Comparison of ENCODE assay signal across 31 mouse cellular contexts in genomic region chr4:124510816-124511215, GRCm38 (mm10).
"Had no signal": no experiment of that assay in that cellular context is flagged by ENCODE, and none has a peak within 500 bp of the region (broad histone marks: within the 10 kb centered on the region; RNA-seq: fewer than 3 reads in every experiment).

No protein-coding gene starts in this region.

- DNase-seq: liver; liver, embryonic 13.5 days; liver, postnatal 0 days; lung, adult 18-20 months; lung, adult 2 months; lung, embryonic 14.5 days; lung, postnatal 10 days; lung, postnatal 14 days; lung, postnatal 36 days; lung, postnatal 4 days had no signal

- H3K4me2 ChIP-seq: limb, embryonic 12.5 days; limb, embryonic 13.5 days; limb, embryonic 15.5 days; liver, embryonic 11.5 days; liver, embryonic 12.5 days; liver, embryonic 13.5 days; liver, embryonic 15.5 days; lung, embryonic 14.5 days; lung, embryonic 15.5 days; midbrain, embryonic 12.5 days; midbrain, embryonic 13.5 days; midbrain, embryonic 15.5 days; neural tube, embryonic 12.5 days; neural tube, embryonic 13.5 days had no signal

- H3K4me1 ChIP-seq: liver, embryonic 12.5 days; liver, embryonic 13.5 days; liver, embryonic 15.5 days; megakaryocyte, embryonic 14.5 days had no signal

- H3K36me3 ChIP-seq: limb, embryonic 10.5 days; limb, embryonic 12.5 days; limb, embryonic 13.5 days; limb, embryonic 15.5 days; liver, embryonic 12.5 days; liver, embryonic 13.5 days; liver, embryonic 15.5 days; lung, embryonic 15.5 days; midbrain, embryonic 10.5 days; midbrain, embryonic 12.5 days; midbrain, embryonic 13.5 days; midbrain, embryonic 15.5 days; neural tube, embryonic 12.5 days; neural tube, embryonic 13.5 days had no signal

- H3K27me3 ChIP-seq: liver, embryonic 13.5 days; liver, embryonic 15.5 days; midbrain, embryonic 15.5 days had no signal

- H3K9ac ChIP-seq: limb, embryonic 12.5 days; limb, embryonic 13.5 days; limb, embryonic 15.5 days; liver, embryonic 12.5 days; liver, embryonic 13.5 days; liver, embryonic 14.5 days; liver, embryonic 15.5 days; liver, postnatal 0 days; lung, embryonic 14.5 days; lung, embryonic 15.5 days; midbrain, embryonic 12.5 days; midbrain, embryonic 13.5 days; midbrain, embryonic 15.5 days; neural tube, embryonic 12.5 days; neural tube, embryonic 13.5 days had no signal

- ATAC-seq: liver, embryonic 12.5 days; liver, postnatal 0 days; lung, postnatal 0 days; midbrain, embryonic 13.5 days; midbrain, embryonic 15.5 days; midbrain, embryonic 16.5 days had no signal

- H3K27ac ChIP-seq: left cerebral cortex, adult 2 months; limb, embryonic 10.5 days; limb, embryonic 12.5 days; limb, embryonic 13.5 days; limb, embryonic 15.5 days; liver, embryonic 12.5 days; liver, embryonic 13.5 days; liver, embryonic 14.5 days; liver, embryonic 15.5 days; lung, embryonic 15.5 days; macrophage; midbrain, embryonic 10.5 days; midbrain, embryonic 12.5 days; midbrain, embryonic 13.5 days; midbrain, embryonic 15.5 days; neural tube, embryonic 12.5 days; neural tube, embryonic 13.5 days had no signal

- H3K9me3 ChIP-seq: limb, embryonic 10.5 days; limb, embryonic 12.5 days; limb, embryonic 13.5 days; limb, embryonic 15.5 days; liver, embryonic 12.5 days; liver, embryonic 13.5 days; liver, embryonic 15.5 days; lung, embryonic 15.5 days; megakaryocyte, embryonic 14.5 days; midbrain, embryonic 10.5 days; midbrain, embryonic 12.5 days; midbrain, embryonic 13.5 days; midbrain, embryonic 15.5 days; neural tube, embryonic 12.5 days; neural tube, embryonic 13.5 days had no signal

- H3K4me3 ChIP-seq: left cerebral cortex, adult 2 months; limb, embryonic 10.5 days; limb, embryonic 12.5 days; limb, embryonic 13.5 days; limb, embryonic 15.5 days; liver, embryonic 12.5 days; liver, embryonic 13.5 days; liver, embryonic 15.5 days; lung, embryonic 15.5 days; megakaryocyte, embryonic 14.5 days; midbrain, embryonic 10.5 days; midbrain, embryonic 12.5 days; midbrain, embryonic 13.5 days; midbrain, embryonic 15.5 days; myocyte; neural tube, embryonic 12.5 days; neural tube, embryonic 13.5 days had no signal
